Mouse (Mus musculus) kidney, embryonic 16.5 days (tissue): ENCODE measurements around the gene Rhobtb1. TPM values are rescaled to one million over a fixed set of nuclear protein-coding genes. Genes with fewer than 3 reads are reported as not detected.
A peak's percentile ranks its signal among the peaks of the same experiment; 100 is the strongest.

Source experiments
- ATAC-seq: fragments of 200-750 bp; cut with Nextera tagmentation; 2 replicates; pipeline ENCODE4 v1.8.0; 2017; ENCODE audit warnings: moderate TSS enrichment; ENCODE audit not compliant: low FRiP score, low TSS enrichment
- H3K27ac ChIP-seq: fragments of 300-500 bp; sonication (generic); 2 replicates; pipeline ENCODE4 v1.5.1; 2014; ENCODE audit warnings: low read length
- H3K27me3 ChIP-seq: fragments of 300-500 bp; sonication (generic); 2 replicates; pipeline ENCODE4 v1.6.1; 2014; ENCODE audit warnings: low read length, control low read depth, mixed read lengths; ENCODE audit not compliant: insufficient read depth
- H3K36me3 ChIP-seq: fragments of 300-500 bp; sonication (generic); 2 replicates; pipeline ENCODE4 v1.6.1; 2014; ENCODE audit warnings: low read length, control low read depth, mixed read lengths; ENCODE audit not compliant: insufficient read depth
- H3K4me1 ChIP-seq: fragments of 300-500 bp; sonication (generic); 2 replicates; pipeline ENCODE4 v1.6.1; 2014; ENCODE audit warnings: low read length, control low read depth, mixed read lengths; ENCODE audit not compliant: insufficient read depth
- H3K4me2 ChIP-seq: fragments of 300-500 bp; sonication (generic); replicated peaks from 2 replicates; pipeline ENCODE4 v1.6.1; 2014; ENCODE audit warnings: low read depth, low read length
- H3K4me3 ChIP-seq: fragments of 300-500 bp; sonication (generic); 2 replicates; pipeline ENCODE4 v1.5.1; 2014; ENCODE audit warnings: mild to moderate bottlenecking, low read length
- H3K9ac ChIP-seq: fragments of 300-500 bp; sonication (generic); replicated peaks from 2 replicates; pipeline ENCODE4 v1.6.1; 2014; ENCODE audit warnings: low read length
- H3K9me3 ChIP-seq: fragments of 300-500 bp; sonication (generic); 2 replicates; pipeline ENCODE4 v1.6.1; 2016; ENCODE audit warnings: low read length, control low read depth
- WGBS: fragments of 180-500 bp; shearing (Covaris S2); extraction: QIAGEN DNeasy Blood & Tissue Kit; methylation state at CpG from one replicate; pipeline ENCODE4 v1.1.7; 2014; 5-methylcytosine and 5-hydroxymethylcytosine counted together
- polyA plus RNA-seq: library from polyadenylated mRNA; unstranded; fragments of >200 nt; fragmentation: Nextera tagmentation; extraction: Ambion mirVana; gene quantifications from 2 replicates; pipeline ENCODE4 v1.2.1, GENCODE M21; 2015

Rhobtb1 gene
- polyA plus RNA-seq, 1 experiment from 2014 or later = 22.2 TPM

DNA sequence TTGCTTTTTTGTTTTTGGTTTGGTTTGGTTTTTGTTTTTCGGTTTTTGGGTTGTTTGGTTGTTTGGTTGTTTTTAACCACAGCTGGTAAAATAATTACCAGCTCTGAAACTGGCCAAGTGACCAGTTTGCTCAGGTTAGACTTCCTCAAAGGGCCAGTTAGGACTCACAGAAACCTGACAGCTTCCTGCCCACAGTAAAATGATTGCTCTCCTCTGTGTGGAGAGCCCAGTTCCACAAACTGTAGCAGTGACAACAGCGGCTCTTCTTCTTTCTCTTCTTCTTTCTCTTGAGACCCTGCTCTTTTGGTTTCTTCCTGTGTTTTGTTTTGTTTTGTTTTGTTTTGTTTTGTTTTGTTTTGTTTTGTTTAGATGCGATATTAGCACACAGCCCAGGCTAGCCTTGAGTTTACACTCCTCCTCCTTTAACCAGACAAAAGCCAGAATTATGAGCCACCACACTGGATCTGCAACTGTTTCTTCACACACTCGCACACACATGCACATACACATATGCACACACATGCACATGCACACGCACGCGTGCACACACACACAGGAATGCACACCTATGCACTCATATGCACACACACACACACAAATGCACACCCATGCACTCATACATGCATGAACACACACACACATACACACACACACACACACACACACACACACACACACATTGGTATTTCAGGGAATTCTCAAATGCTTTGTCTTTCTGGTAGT lies 96.2 kb downstream of the Rhobtb1 start:
- Histone ChIP-seq H3K27me3 (no peaks in the 10 kb centered on the region), H3K9ac (no peak overlapping the region), H3K4me2 (no peak overlapping the region), H3K4me3 (no peak overlapping the region), H3K4me1 (peaks cover 15% of the 10 kb centered on the region), H3K36me3 (peaks cover 20% of the 10 kb centered on the region), H3K27ac (no peak overlapping the region), H3K9me3 (0 out of 2 replicates have a peak, but pooled peaks cover 2% of the 10 kb centered on the region)
- WGBS = 94% methylated on average over 7 of the region's 7 CpGs
- ATAC-seq = no peak

DNA sequence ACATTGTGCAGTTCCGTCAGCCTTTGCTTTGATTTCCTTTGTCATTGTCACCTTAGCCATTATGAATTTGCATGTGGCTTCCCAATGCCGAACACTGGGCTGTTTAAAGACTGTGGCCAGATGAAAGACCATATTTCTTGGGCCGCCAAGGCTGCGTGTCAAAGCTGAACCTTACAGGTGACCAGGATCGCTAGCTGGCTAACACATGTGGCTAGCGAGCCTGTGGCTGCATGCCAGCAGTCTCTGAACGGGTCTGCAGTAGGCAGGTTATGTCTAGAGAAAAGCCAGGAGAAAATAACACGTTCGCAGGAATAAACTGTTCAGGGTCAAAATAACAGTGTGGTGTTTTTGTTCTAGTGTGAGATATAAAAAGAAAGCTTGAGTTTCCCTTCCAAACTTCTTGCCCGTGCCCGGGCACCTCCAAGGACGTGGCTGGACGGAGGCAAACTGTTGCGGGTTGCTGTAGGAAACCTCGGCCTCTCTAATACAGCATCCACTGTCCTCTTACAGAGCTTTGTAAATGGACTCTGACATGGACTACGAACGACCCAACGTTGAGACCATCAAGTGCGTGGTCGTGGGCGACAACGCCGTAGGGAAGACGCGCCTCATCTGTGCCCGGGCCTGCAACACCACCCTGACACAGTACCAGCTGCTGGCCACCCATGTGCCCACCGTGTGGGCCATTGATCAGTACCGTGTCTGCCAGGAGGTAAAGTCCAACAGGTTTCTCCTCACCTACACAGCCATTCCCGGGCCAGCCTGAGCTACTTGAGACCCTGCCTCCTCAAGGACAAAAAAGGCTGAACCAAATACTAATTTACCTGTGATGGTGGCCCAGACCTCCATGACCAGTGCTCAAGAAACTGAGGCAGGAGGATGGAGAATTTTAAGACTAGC lies 97.3 kb downstream of the Rhobtb1 start:
- no peak overlapping the region for H3K27ac ChIP-seq
- no peak overlapping the region for H3K9ac ChIP-seq
- ATAC-seq = no peak
- WGBS = 82% methylated on average over 29 of the region's 29 CpGs
- H3K4me2 ChIP-seq = no peak overlapping the region
- peaks cover 26% of the 10 kb centered on the region for H3K4me1 ChIP-seq
- H3K27me3 ChIP-seq = no peaks in the 10 kb centered on the region
- no peak overlapping the region for H3K4me3 ChIP-seq
- H3K9me3 ChIP-seq = 0 out of 2 replicates have a peak, but pooled peaks cover 2% of the 10 kb centered on the region
- peaks cover 20% of the 10 kb centered on the region for H3K36me3 ChIP-seq

DNA sequence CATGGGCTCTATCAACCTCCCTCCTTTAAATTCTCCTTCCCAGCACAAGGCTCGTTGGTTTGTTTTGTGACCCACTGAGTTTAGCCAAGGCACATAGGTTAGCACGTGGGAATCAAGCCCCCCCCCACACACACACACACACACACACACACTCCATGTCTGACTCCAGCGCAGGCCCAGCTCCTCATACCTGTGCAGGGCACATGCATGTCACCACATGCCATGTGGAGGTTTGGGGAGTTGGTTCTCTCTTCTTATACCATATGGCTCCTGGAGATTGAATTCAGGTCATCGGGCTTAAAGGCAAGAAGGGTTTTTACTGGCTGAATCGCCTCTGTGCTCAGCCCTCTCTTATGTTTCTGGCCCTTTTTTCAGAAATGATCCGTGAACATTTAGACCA lies 100.0 kb downstream of the Rhobtb1 start:
- no peak for ATAC-seq
- H3K36me3 ChIP-seq = peaks cover 20% of the 10 kb centered on the region
- H3K9ac ChIP-seq = no peak overlapping the region
- 82% methylated on average over 6 of the region's 6 CpGs for WGBS
- H3K4me1 ChIP-seq = peaks cover 39% of the 10 kb centered on the region
- H3K27ac ChIP-seq = no peak overlapping the region
- H3K4me2 ChIP-seq = no peak overlapping the region
- no peak overlapping the region for H3K4me3 ChIP-seq
- H3K9me3 ChIP-seq = 0 out of 2 replicates have a peak, but pooled peaks cover 2% of the 10 kb centered on the region
- no peaks in the 10 kb centered on the region for H3K27me3 ChIP-seq

DNA sequence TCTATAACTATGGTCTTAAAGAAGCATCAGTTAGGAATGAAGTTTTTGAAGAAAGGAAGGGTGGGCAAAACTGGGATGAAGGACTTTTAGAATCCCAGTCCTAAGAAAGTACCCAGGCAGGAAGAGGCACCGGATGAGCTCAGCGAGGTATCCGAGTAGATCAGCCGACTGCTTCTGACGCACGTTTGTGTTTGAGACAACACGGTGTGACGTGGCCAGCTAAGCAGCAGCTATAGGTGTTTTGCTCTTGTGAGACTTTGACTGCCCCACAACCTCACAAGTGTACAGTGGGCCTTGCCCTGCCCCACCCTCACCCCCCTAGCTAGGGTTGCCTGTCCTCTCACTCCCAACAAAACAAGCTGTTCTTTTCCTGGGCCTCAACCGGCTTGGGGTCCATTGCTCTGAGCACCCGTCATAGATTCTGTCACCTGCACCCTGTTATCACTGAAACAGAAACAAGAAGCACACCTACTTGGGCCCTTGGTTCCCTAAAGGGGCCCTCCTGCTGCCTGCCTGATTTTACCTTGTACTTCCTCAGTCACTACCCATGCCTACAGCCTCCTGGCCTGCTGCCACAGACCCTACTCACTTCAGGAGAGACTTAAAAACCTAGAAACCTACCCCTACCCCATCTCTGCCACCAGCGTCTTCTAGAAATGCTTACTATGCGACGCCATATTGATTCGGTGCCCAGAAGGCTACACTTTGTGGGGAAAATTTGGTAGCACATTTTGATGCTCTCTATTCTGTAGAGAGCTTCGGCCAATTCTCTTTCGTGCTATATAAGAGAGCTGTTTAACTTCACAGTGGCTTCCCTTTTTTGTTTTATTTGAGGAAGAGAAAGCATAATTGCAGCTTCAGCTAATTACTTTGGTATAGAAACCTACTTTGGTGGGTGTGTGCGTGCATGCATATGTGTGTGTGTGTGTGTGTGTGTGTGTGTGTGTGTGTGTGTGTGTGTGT lies 101.2 kb downstream of the Rhobtb1 start:
- no peaks in the 10 kb centered on the region for H3K27me3 ChIP-seq
- peak overlapping the region; percentile 26; the same call in 1 of the 2 replicates for H3K9ac ChIP-seq
- peaks cover 20% of the 10 kb centered on the region for H3K36me3 ChIP-seq
- peak overlapping the region; percentile 95 for H3K27ac ChIP-seq
- peaks cover 38% of the 10 kb centered on the region for H3K4me1 ChIP-seq
- no peak for ATAC-seq
- H3K9me3 ChIP-seq = 0 out of 2 replicates have a peak, but pooled peaks cover under 1% of the 10 kb centered on the region
- no peak overlapping the region for H3K4me2 ChIP-seq
- no peak overlapping the region for H3K4me3 ChIP-seq
- WGBS = 80% methylated on average over 17 of the region's 17 CpGs

DNA sequence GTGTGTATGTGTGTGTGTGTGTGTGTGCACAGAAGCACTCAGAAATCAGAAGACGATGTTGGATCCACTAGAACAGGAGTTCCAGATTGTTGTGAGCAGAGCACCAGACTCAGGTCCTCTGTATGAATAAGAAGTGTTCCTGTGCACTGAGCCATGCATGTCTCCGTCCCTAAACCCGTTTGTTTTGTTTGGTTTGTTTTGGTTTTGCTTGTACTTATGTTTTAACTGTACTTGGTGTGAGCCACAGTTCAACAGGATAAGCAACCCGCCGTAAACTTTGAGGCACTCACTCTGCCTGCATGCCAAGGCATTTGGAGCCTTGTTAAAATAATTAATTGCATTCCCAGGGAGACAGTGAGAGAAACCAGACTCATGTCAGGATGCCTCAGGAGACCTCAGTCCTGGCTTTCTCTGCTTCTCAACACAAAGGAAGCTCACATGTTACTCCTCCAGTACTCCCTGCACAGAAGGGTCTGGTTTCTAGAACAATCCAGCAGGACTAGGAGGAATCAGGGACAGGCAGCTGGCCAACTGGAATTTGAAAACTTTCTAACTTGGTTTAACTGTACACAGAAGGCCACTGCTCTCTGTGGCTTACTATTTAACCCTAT lies 101.9 kb downstream of the Rhobtb1 start:
- Histone ChIP-seq H3K27ac (peak overlapping the region; percentile 95), H3K36me3 (peaks cover 22% of the 10 kb centered on the region), H3K27me3 (no peaks in the 10 kb centered on the region), H3K4me2 (no peak overlapping the region), H3K4me1 (peaks cover 43% of the 10 kb centered on the region), H3K9me3 (no peaks in the 10 kb centered on the region), H3K4me3 (no peak overlapping the region), H3K9ac (no peak overlapping the region)
- 3% methylated on average over 5 of the region's 5 CpGs for WGBS
- peak; percentile 78 for ATAC-seq

DNA sequence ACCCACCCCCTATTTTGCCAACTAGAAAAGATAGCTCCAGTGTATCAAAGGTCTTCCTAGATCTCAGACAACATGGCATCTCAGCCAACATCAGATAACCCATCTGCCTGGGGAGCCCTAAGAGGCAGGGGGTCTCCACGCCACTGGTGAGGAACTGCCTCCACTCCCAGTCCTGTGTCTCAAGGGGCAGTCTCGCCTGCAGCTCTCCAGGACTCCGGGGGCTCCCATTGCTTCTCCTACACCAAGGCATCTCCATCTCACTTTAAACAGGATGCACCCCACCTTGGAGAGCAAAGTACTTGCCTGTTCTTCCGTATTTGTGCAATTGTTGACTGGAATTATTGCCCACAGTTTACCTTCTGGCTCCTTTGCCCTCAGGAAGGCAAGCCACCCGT lies 102.4 kb downstream of the Rhobtb1 start:
- Histone ChIP-seq H3K9me3 (no peaks in the 10 kb centered on the region), H3K9ac (peak overlapping the region; percentile 45), H3K27me3 (no peaks in the 10 kb centered on the region), H3K27ac (peak overlapping the region; percentile 95), H3K4me2 (no peak overlapping the region), H3K4me1 (peaks cover 47% of the 10 kb centered on the region), H3K4me3 (no peak overlapping the region), H3K36me3 (peaks cover 17% of the 10 kb centered on the region)
- no peak; the same call in 1 of the 2 replicates for ATAC-seq
- WGBS = 34% methylated on average over 5 of the region's 5 CpGs

DNA sequence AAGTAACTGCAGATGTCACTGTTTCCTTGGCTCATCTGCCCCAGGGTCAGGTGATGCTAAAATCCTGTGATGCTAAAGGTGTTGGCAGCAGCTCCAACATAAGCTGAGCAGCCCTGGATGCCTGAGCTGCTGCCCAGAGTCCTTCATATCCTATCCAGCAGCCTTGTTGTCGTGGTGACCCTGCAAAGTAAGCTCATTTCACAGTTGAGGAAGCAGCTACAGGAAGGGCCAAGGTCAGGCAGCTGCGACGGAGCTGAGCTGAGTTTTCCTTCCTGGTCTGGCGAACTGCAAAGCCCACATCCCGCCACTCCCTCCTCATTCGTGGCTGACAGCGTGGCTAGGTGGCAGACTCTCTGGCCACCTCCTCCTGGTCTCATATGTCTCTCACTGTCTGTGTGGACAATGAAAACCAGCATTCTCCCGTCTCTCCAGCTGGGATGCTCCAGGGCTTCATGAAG lies 103.2 kb downstream of the Rhobtb1 start:
- WGBS = 7% methylated on average over 8 of the region's 8 CpGs
- Histone ChIP-seq H3K27ac (peak overlapping the region; percentile 95), H3K9ac (peak overlapping the region; percentile 45), H3K36me3 (peaks cover 13% of the 10 kb centered on the region), H3K4me1 (peaks cover 54% of the 10 kb centered on the region), H3K27me3 (no peaks in the 10 kb centered on the region), H3K4me2 (peak overlapping the region; percentile 29), H3K4me3 (no peak overlapping the region), H3K9me3 (no peaks in the 10 kb centered on the region)
- ATAC-seq = peak; percentile 94

DNA sequence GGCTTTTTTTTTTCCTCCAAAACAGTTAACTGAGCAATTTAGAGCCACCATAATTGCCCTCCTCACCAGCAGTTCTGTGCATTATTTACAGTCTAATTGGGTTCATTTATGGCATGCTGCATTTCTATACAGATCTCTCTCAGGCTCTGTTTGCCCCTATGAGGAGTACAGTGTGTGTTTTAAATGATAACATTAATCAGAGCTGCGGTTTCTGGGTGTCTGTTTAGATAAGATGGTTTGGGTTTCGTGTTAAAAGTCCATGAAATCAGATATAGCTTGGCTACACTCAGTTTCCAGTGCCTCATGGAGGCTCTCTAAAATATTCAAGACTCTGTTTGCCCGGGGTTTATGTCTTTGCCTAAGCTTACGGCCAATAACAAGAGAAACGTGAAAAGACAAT lies 104.4 kb downstream of the Rhobtb1 start:
- 45% methylated on average over 5 of the region's 5 CpGs for WGBS
- no peak overlapping the region for H3K9ac ChIP-seq
- H3K4me1 ChIP-seq = peaks cover 58% of the 10 kb centered on the region
- peak overlapping the region; percentile 55 for H3K27ac ChIP-seq
- no peaks in the 10 kb centered on the region for H3K9me3 ChIP-seq
- H3K36me3 ChIP-seq = peaks cover 7% of the 10 kb centered on the region; the same call in 1 of the 2 replicates
- ATAC-seq = no peak
- no peaks in the 10 kb centered on the region for H3K27me3 ChIP-seq
- H3K4me3 ChIP-seq = no peak overlapping the region
- no peak overlapping the region for H3K4me2 ChIP-seq
